Mouse (Mus musculus) embryonic facial prominence, embryonic 14.5 days (tissue): ENCODE measurements around the gene Ccdc146. TPM values are rescaled to one million over a fixed set of nuclear protein-coding genes. Genes with fewer than 3 reads are reported as not detected.

ENCODE experiments used
- ATAC-seq: fragments of 200-750 bp; cut with Nextera tagmentation; 2 replicates; pipeline ENCODE4 v1.8.0; 2017; ENCODE audit warnings: low read depth, moderate number of reproducible peaks, moderate TSS enrichment
- DNase-seq: peaks from one replicate; pipeline ENCODE4 v3.0.0-alpha.2; 2015; ENCODE audit warnings: low spot score
- H3K27ac ChIP-seq: fragments of 300-500 bp; sonication (generic); replicated peaks from 2 replicates; pipeline ENCODE4 v1.5.1; 2014; ENCODE audit warnings: low read depth, mild to moderate bottlenecking, low read length, moderate library complexity
- H3K27me3 ChIP-seq: fragments of 300-500 bp; sonication (generic); replicated peaks from 2 replicates; pipeline ENCODE4 v1.6.1; 2014; ENCODE audit warnings: low read length; ENCODE audit not compliant: control insufficient read depth, insufficient read depth
- H3K36me3 ChIP-seq: fragments of 300-500 bp; sonication (generic); 2 replicates; pipeline ENCODE4 v1.6.1; 2014; ENCODE audit warnings: low read length, mixed read lengths; ENCODE audit not compliant: control insufficient read depth, insufficient read depth
- H3K4me1 ChIP-seq: fragments of 300-500 bp; sonication (generic); 2 replicates; pipeline ENCODE4 v1.6.1; 2014; ENCODE audit warnings: antibody characterized with exemption, low read length; ENCODE audit not compliant: control insufficient read depth, insufficient read depth
- H3K4me2 ChIP-seq: fragments of 300-500 bp; sonication (generic); 2 replicates; pipeline ENCODE4 v1.6.1; 2014; ENCODE audit warnings: low read depth, mild to moderate bottlenecking, low read length, moderate library complexity, mixed read lengths
- H3K4me3 ChIP-seq: fragments of 300-500 bp; sonication (generic); 2 replicates; pipeline ENCODE4 v1.5.1; 2014; ENCODE audit warnings: low read depth, mild to moderate bottlenecking, low read length
- H3K9ac ChIP-seq: fragments of 300-500 bp; sonication (generic); 2 replicates; pipeline ENCODE4 v1.6.1; 2014; ENCODE audit warnings: low read depth, mild to moderate bottlenecking, low read length, moderate library complexity, mixed read lengths
- H3K9me3 ChIP-seq: fragments of 300-500 bp; sonication (generic); 2 replicates; pipeline ENCODE4 v1.6.1; 2016; ENCODE audit warnings: low read length; ENCODE audit not compliant: control insufficient read depth
- WGBS: fragments of 180-500 bp; shearing (Covaris S2); extraction: QIAGEN DNeasy Blood & Tissue Kit; methylation state at CpG from one replicate; pipeline ENCODE4 v1.1.7; 2014; 5-methylcytosine and 5-hydroxymethylcytosine counted together
- polyA plus RNA-seq: library from polyadenylated mRNA; unstranded; fragments of >200 nt; fragmentation: Nextera tagmentation; extraction: Ambion mirVana; gene quantifications from 2 replicates; pipeline ENCODE4 v1.2.1, GENCODE M21; 2014

Ccdc146 gene
- polyA plus RNA-seq, 1 experiment from 2014 or later: 2.8 TPM

GRCm38 (mm10) chr5:21434148-21434929, 9.9 kb upstream of the Ccdc146 start:
- no peak overlapping the region for H3K27ac ChIP-seq

DNA sequence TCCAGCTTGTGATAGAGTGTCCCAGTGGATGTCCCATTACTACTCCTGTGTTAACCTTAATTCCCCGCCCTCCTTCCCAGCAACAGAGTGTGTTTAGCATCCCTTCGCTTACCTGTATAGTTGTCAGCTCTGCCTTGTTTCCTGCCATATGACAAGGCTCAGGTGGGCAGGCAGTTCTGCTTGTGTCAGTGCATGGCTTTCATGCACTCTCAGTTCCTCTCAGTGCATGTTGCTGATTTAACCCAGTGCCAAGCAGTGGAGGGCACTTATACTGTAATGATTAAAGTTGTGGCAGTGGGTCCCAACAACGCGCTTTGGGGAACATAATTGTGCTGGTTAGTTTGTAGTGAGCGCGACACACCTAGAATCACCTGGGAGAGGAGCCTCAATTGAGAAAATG, 2.2 kb upstream of the Ccdc146 start:
- Histone ChIP-seq H3K4me3 (no peak overlapping the region), H3K27me3 (no peaks in the 10 kb centered on the region), H3K4me1 (0 out of 2 replicates have a peak, but pooled peaks cover 4% of the 10 kb centered on the region), H3K36me3 (no peaks in the 10 kb centered on the region), H3K9ac (no peak overlapping the region), H3K9me3 (no peaks in the 10 kb centered on the region), H3K4me2 (peak overlapping the region; percentile 95), H3K27ac (no peak overlapping the region)
- no peak for ATAC-seq
- 91% methylated on average over 6 of the region's 6 CpGs for WGBS
- no peak for DNase-seq

More at GRCm38 (mm10) chr5:21434148-21434929, 9.9 kb upstream of the Ccdc146 start:
- Histone ChIP-seq H3K4me2 (no peak overlapping the region), H3K4me1 (peaks cover 3% of the 10 kb centered on the region; the same call in 1 of the 2 replicates), H3K36me3 (no peaks in the 10 kb centered on the region), H3K4me3 (no peak overlapping the region), H3K27me3 (no peaks in the 10 kb centered on the region), H3K9me3 (no peaks in the 10 kb centered on the region), H3K9ac (no peak overlapping the region)
- 55% methylated on average over 11 of the region's 11 CpGs for WGBS
- peak; percentile 78 for ATAC-seq
- peak; percentile 88 for DNase-seq

DNA sequence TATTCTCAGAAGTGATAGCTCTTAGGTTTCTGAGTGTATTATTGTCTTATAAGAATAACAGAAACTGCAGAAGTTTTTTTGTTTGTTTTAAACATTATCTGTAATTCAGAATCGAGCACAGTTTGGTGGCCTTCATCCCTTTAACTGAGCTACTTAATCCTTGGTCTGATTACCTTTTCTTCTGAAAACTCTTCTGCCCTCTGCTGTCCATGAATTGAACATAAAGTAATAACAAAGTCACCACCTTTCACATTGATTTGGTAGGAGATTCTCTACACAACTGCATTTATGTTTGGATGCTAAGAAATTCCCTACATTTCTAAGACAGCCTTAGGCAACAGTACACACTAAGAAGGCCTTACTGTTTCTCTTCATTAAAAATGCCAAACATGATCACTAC, 3.9 kb downstream of the Ccdc146 start:
- Histone ChIP-seq H3K4me2 (no peak overlapping the region), H3K27ac (no peak overlapping the region), H3K4me1 (no peaks in the 10 kb centered on the region), H3K4me3 (no peak overlapping the region), H3K27me3 (no peaks in the 10 kb centered on the region), H3K36me3 (no peaks in the 10 kb centered on the region), H3K9ac (no peak overlapping the region), H3K9me3 (no peaks in the 10 kb centered on the region)
- 27% methylated on average over 1 of the region's 1 CpGs for WGBS
- peak; percentile 20 for DNase-seq
- ATAC-seq: no peak

- ATAC-seq (no peak), DNase-seq (no peak)
- no peak overlapping the region for H3K9ac ChIP-seq
- no peaks in the 10 kb centered on the region for H3K36me3 ChIP-seq
- 58% methylated on average over 4 of the region's 4 CpGs for WGBS
- H3K4me2 ChIP-seq: no peak overlapping the region
- no peak overlapping the region for H3K4me3 ChIP-seq
- H3K9me3 ChIP-seq: no peaks in the 10 kb centered on the region
- no peaks in the 10 kb centered on the region for H3K27me3 ChIP-seq
- no peaks in the 10 kb centered on the region for H3K4me1 ChIP-seq
- no peak overlapping the region; the same call in 1 of the 2 replicates for H3K27ac ChIP-seq
Observed at GRCm38 (mm10) chr5:21418613-21419012, 5.9 kb downstream of the Ccdc146 start.

DNA sequence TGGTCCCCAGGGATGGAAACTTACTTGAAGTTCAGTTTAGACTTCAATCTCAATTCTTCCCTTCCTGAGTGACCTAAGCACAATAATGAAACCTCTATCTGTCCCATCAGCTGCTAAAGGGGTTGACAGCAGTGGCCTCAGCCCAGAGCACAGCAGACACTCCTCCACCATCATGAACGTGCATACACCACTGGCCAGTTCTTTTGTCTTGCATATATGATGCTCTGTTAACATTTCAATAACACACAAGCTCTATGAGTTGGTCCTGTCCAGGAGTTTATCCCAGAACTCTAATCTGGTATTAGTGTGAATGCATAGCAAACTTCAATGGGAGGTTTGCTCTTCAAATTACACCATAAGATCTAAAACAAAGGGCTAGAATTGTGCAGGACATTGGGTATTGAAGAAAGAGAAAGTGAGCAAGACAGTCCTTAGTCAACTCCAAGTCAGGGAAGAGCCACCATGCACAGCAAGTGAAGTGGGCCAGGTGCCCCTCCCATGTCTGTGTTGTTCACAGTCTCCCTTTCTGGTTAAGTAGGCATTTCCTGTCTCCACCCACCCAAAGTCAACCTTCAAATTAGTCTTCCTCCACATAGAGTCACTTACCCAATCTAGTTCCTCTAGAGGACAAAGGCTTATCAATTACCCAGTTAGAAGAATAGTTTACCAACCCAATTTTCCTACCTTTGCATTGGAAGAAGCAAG, 10.2 kb downstream of the Ccdc146 start:
- H3K9ac ChIP-seq: no peak overlapping the region
- no peak overlapping the region for H3K27ac ChIP-seq
- H3K9me3 ChIP-seq: no peaks in the 10 kb centered on the region
- DNase-seq (no peak), ATAC-seq (no peak)
- no peaks in the 10 kb centered on the region for H3K27me3 ChIP-seq
- no peak overlapping the region for H3K4me2 ChIP-seq
- no peaks in the 10 kb centered on the region for H3K4me1 ChIP-seq
- no peak overlapping the region for H3K4me3 ChIP-seq
- no peaks in the 10 kb centered on the region for H3K36me3 ChIP-seq
- WGBS: 53% methylated on average over 1 of the region's 1 CpGs

GRCm38 (mm10) chr5:21413322-21413721, 11.2 kb downstream of the Ccdc146 start:
- ATAC-seq (no peak), DNase-seq (no peak)
- 89% methylated on average over 3 of the region's 3 CpGs for WGBS
- no peak overlapping the region for H3K4me3 ChIP-seq
- H3K27ac ChIP-seq: no peak overlapping the region
- no peaks in the 10 kb centered on the region for H3K36me3 ChIP-seq
- H3K9ac ChIP-seq: no peak overlapping the region
- no peaks in the 10 kb centered on the region for H3K9me3 ChIP-seq
- H3K4me2 ChIP-seq: no peak overlapping the region
- H3K4me1 ChIP-seq: no peaks in the 10 kb centered on the region
- H3K27me3 ChIP-seq: no peaks in the 10 kb centered on the region

DNA sequence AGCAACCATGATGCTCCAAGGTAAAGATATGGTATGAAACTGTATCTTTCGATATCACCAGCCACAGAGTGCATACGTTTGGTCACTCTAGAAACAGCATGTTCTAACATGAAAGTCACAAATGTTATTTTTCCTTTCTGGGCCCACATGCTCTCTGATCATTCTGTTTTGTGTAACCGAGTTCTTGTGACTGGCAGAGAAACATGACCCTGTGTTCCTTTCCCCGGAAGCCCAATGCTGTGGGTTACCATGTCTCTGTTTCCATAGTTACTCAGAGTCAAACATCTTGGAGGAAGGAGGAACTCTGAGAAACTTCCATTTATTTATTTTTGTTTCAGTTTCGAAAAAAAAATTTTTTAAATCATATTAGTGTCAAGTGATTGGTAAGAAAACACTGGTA, 12.4 kb downstream of the Ccdc146 start:
- WGBS: 53% methylated on average over 5 of the region's 5 CpGs
- no peak overlapping the region for H3K4me3 ChIP-seq
- H3K9ac ChIP-seq: no peak overlapping the region
- H3K4me1 ChIP-seq: no peaks in the 10 kb centered on the region
- H3K27me3 ChIP-seq: no peaks in the 10 kb centered on the region
- H3K4me2 ChIP-seq: no peak overlapping the region
- H3K9me3 ChIP-seq: no peaks in the 10 kb centered on the region
- no peaks in the 10 kb centered on the region for H3K36me3 ChIP-seq
- no peak overlapping the region for H3K27ac ChIP-seq
- DNase-seq (no peak), ATAC-seq (no peak)

DNA sequence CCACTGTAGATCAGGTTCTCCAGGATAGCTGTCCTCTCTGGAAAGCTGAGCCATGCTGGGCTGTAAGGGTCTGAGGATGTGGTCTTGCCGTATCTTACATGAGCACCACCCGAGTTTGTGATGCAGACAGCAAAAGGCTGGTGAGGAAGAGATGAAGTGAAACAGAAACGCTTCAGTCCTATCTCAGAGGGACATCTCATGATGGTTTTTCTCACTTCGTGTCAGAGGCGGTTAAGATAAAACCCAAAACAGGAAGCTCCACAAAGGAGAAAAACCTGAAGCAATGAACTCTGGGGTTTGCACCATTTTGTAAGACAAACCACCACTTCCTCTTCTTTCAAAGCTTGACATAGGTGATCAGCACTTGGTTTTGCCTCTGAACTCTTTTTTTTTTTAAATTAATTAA, 13.2 kb downstream of the Ccdc146 start:
- no peaks in the 10 kb centered on the region for H3K9me3 ChIP-seq
- H3K9ac ChIP-seq: no peak overlapping the region
- no peak overlapping the region for H3K27ac ChIP-seq
- 86% methylated on average over 5 of the region's 5 CpGs for WGBS
- H3K4me2 ChIP-seq: no peak overlapping the region
- H3K4me1 ChIP-seq: no peaks in the 10 kb centered on the region
- no peak for ATAC-seq
- no peaks in the 10 kb centered on the region for H3K27me3 ChIP-seq
- no peak for DNase-seq
- no peak overlapping the region for H3K4me3 ChIP-seq
- H3K36me3 ChIP-seq: no peaks in the 10 kb centered on the region
